Mouse (Mus musculus) MEL (cell line): ENCODE data around the gene Ttll6. TPM values are rescaled to one million over a fixed set of nuclear protein-coding genes. Genes with fewer than 3 reads are reported as not detected.
A peak's percentile ranks its signal among the peaks of the same experiment; 100 is the strongest.

Source experiments
- DNase-seq: peaks from one replicate; pipeline ENCODE4 v3.0.0; 2011; ENCODE audit warnings: low read depth, low spot score
- H3K27ac ChIP-seq: 2 replicates; pipeline ENCODE4 v1.5.1; 2012; ENCODE audit warnings: low read depth, mild to moderate bottlenecking, control low read depth, low read length, moderate library complexity; ENCODE audit not compliant: control insufficient read depth
- H3K27me3 ChIP-seq, 2 experiments: fragments of 150-350 bp in 1 of 2; sonication (generic) in 1 of 2; 2 replicates each; pipeline ENCODE4 v1.6.1; 2012; ENCODE audit warnings: low read length in 2 of 2, mild to moderate bottlenecking in 2 of 2, improper control_type of control experiment in 1 of 2, moderate library complexity in 1 of 2; ENCODE audit not compliant: insufficient read depth in 2 of 2, control insufficient read depth in 1 of 2
- H3K36me3 ChIP-seq, 2 experiments: 2 replicates each; pipeline ENCODE4 v1.6.1; 2012 to 2014; ENCODE audit warnings: low read length in 2 of 2, improper control_type of control experiment in 1 of 2, inconsistent platforms in 1 of 2, mild to moderate bottlenecking in 1 of 2; ENCODE audit not compliant: insufficient read depth in 2 of 2, control insufficient read depth in 1 of 2
- H3K4me1 ChIP-seq, 2 experiments: fragments of 150-350 bp in 1 of 2; sonication (generic) in 1 of 2; 2 replicates each; pipeline ENCODE4 v1.6.1; 2012; ENCODE audit warnings: low read length in 2 of 2, improper control_type of control experiment in 1 of 2, mild to moderate bottlenecking in 1 of 2; ENCODE audit not compliant: insufficient read depth in 2 of 2, control insufficient read depth in 1 of 2
- H3K4me3 ChIP-seq, 2 experiments: fragments of 150-350 bp in 1 of 2; sonication (generic) in 1 of 2; 2 replicates each; pipeline ENCODE4 v1.5.1; 2012; ENCODE audit warnings: low read depth in 2 of 2, low read length in 2 of 2, mild to moderate bottlenecking in 2 of 2, moderate library complexity in 2 of 2, control low read depth in 1 of 2, improper control_type of control experiment in 1 of 2; ENCODE audit not compliant: control insufficient read depth in 1 of 2, insufficient read depth in 1 of 2
- H3K79me2 ChIP-seq: 2 replicates; pipeline ENCODE4 v1.6.1; 2012; ENCODE audit warnings: mild to moderate bottlenecking, low read length, moderate library complexity; ENCODE audit not compliant: control insufficient read depth, poor library complexity, insufficient read depth
- H3K9ac ChIP-seq: 2 replicates; pipeline ENCODE4 v1.6.1; 2012; ENCODE audit warnings: low read depth, mild to moderate bottlenecking, control low read depth, low read length, moderate library complexity; ENCODE audit not compliant: control insufficient read depth, poor library complexity, severe bottlenecking
- H3K9me3 ChIP-seq: fragments of 150-350 bp; sonication (generic); replicated peaks from 2 replicates; pipeline ENCODE4 v1.6.1; 2012; ENCODE audit warnings: mild to moderate bottlenecking, low read length, improper control_type of control experiment, moderate library complexity; ENCODE audit not compliant: insufficient read depth
- BHLHE40 ChIP-seq: IDR thresholded peaks from 2 replicates; pipeline ENCODE4 v1.6.1; 2012; ENCODE audit warnings: low read depth, mild to moderate bottlenecking, inconsistent platforms, low read length, improper control_type of control experiment, borderline replicate concordance
- CHD1 ChIP-seq: IDR thresholded peaks from 2 replicates; pipeline ENCODE4 v1.6.1; 2012; ENCODE audit warnings: low read depth, mild to moderate bottlenecking, inconsistent platforms, low read length, improper control_type of control experiment
- E2F4 ChIP-seq: IDR thresholded peaks from 2 replicates; pipeline ENCODE4 v1.6.1; 2011; ENCODE audit warnings: low read depth, low read length, improper control_type of control experiment, borderline replicate concordance
- ELF1 ChIP-seq: IDR thresholded peaks from 2 replicates; pipeline ENCODE4 v1.6.1; 2014; ENCODE audit warnings: low read depth, mild to moderate bottlenecking, inconsistent platforms, low read length, improper control_type of control experiment, moderate library complexity
- EP300 ChIP-seq, 2 experiments: IDR thresholded peaks; 2 replicates each; pipeline ENCODE4 v1.6.1; 2011; ENCODE audit warnings: improper control_type of control experiment in 2 of 2, low read length in 2 of 2, low read depth in 1 of 2, mild to moderate bottlenecking in 1 of 2
- ETS1 ChIP-seq: IDR thresholded peaks from 2 replicates; pipeline ENCODE4 v1.6.1; 2012; ENCODE audit warnings: low read depth, mild to moderate bottlenecking, inconsistent platforms, low read length, improper control_type of control experiment, moderate library complexity
- HCFC1 ChIP-seq: IDR thresholded peaks from 2 replicates; pipeline ENCODE4 v1.6.1; 2012; ENCODE audit warnings: low read depth, mild to moderate bottlenecking, inconsistent platforms, low read length, improper control_type of control experiment, moderate library complexity
- JUND ChIP-seq: IDR thresholded peaks from 2 replicates; pipeline ENCODE4 v1.6.1; 2011; ENCODE audit warnings: low read depth, mild to moderate bottlenecking, improper control_type of control experiment, low read length
- KAT2A ChIP-seq: conservative IDR thresholded peaks from 2 replicates; pipeline ENCODE4 v1.6.1; 2012; ENCODE audit warnings: low read depth, low read length, improper control_type of control experiment, inconsistent platforms
- MAFK ChIP-seq: IDR thresholded peaks from 2 replicates; pipeline ENCODE4 v1.6.1; 2011; ENCODE audit warnings: low read depth, mild to moderate bottlenecking, low read length, improper control_type of control experiment, borderline replicate concordance
- MAZ ChIP-seq: IDR thresholded peaks from 2 replicates; pipeline ENCODE4 v1.6.1; 2012; ENCODE audit warnings: low read depth, mild to moderate bottlenecking, inconsistent platforms, low read length, improper control_type of control experiment
- MEF2A ChIP-seq: IDR thresholded peaks from 2 replicates; pipeline ENCODE4 v1.6.1; 2014; ENCODE audit warnings: low read depth, mild to moderate bottlenecking, inconsistent platforms, low read length, improper control_type of control experiment; ENCODE audit not compliant: poor library complexity, insufficient replicate concordance, severe bottlenecking; ENCODE audit errors: extremely low read depth
- MYB ChIP-seq: IDR thresholded peaks from 2 replicates; pipeline ENCODE4 v1.6.1; 2011; ENCODE audit warnings: mild to moderate bottlenecking, low read depth, low read length, improper control_type of control experiment
- MYC ChIP-seq: IDR thresholded peaks from 2 replicates; pipeline ENCODE4 v1.6.1; 2011; ENCODE audit warnings: low read depth, mild to moderate bottlenecking, low read length, improper control_type of control experiment, moderate library complexity
- POLR2A ChIP-seq, 2 experiments: IDR thresholded peaks; 2 replicates each; pipeline ENCODE4 v1.6.1; 2011 to 2012; ENCODE audit warnings: low read length in 2 of 2, mild to moderate bottlenecking in 2 of 2, control low read depth in 1 of 2, improper control_type of control experiment in 1 of 2, low read depth in 1 of 2, moderate library complexity in 1 of 2; ENCODE audit not compliant: control insufficient read depth in 1 of 2, insufficient read depth in 1 of 2, poor library complexity in 1 of 2
- POLR2AphosphoS2 ChIP-seq: IDR thresholded peaks from 2 replicates; pipeline ENCODE4 v1.6.1; 2011; ENCODE audit warnings: low read length, improper control_type of control experiment
- POLR2AphosphoS5 ChIP-seq: IDR thresholded peaks from 2 replicates; pipeline ENCODE4 v1.6.1; 2012; ENCODE audit warnings: low read depth, borderline replicate concordance, mild to moderate bottlenecking, inconsistent platforms, low read length, moderate library complexity, mixed read lengths
- RAD21 ChIP-seq: IDR thresholded peaks from 2 replicates; pipeline ENCODE4 v1.6.1; 2011; ENCODE audit warnings: mild to moderate bottlenecking, low read depth, low read length, improper control_type of control experiment
- RCOR1 ChIP-seq: IDR thresholded peaks from 2 replicates; pipeline ENCODE4 v1.6.1; 2012; ENCODE audit warnings: low read depth, mild to moderate bottlenecking, inconsistent platforms, low read length, improper control_type of control experiment
- SIN3A ChIP-seq: IDR thresholded peaks from 2 replicates; pipeline ENCODE4 v1.6.1; 2012; ENCODE audit warnings: low read length, improper control_type of control experiment, inconsistent platforms
- TAL1 ChIP-seq: IDR thresholded peaks from 2 replicates; pipeline ENCODE4 v1.6.1; 2012; ENCODE audit warnings: mild to moderate bottlenecking, inconsistent platforms, low read length, moderate library complexity, mixed read lengths
- TCF12 ChIP-seq: IDR thresholded peaks from 2 replicates; pipeline ENCODE4 v1.6.1; 2014; ENCODE audit warnings: low read depth, mild to moderate bottlenecking, inconsistent platforms, low read length, improper control_type of control experiment, moderate library complexity
- UBTF ChIP-seq: IDR thresholded peaks from 2 replicates; pipeline ENCODE4 v1.6.1; 2012; ENCODE audit warnings: low read depth, mild to moderate bottlenecking, inconsistent platforms, low read length, improper control_type of control experiment, moderate library complexity, borderline replicate concordance; ENCODE audit not compliant: insufficient read depth
- USF2 ChIP-seq, 2 experiments: IDR thresholded peaks; 2 replicates each; pipeline ENCODE4 v1.6.1; 2011 to 2012; ENCODE audit warnings: improper control_type of control experiment in 2 of 2, low read length in 2 of 2, borderline replicate concordance in 1 of 2, inconsistent platforms in 1 of 2, low read depth in 1 of 2, mild to moderate bottlenecking in 1 of 2; ENCODE audit not compliant: insufficient read depth in 1 of 2
- ZC3H11A ChIP-seq: IDR thresholded peaks from 2 replicates; pipeline ENCODE4 v1.6.1; 2012; ENCODE audit warnings: low read depth, mild to moderate bottlenecking, inconsistent platforms, low read length, improper control_type of control experiment
- ZNF384 ChIP-seq: IDR thresholded peaks from 2 replicates; pipeline ENCODE4 v1.6.1; 2012; ENCODE audit warnings: low read depth, mild to moderate bottlenecking, inconsistent platforms, low read length, improper control_type of control experiment
- polyA plus RNA-seq, 2 experiments: library from polyadenylated mRNA; stranded (reverse) in 1 of 2; unstranded in 1 of 2; fragments of >175 nt in 1 of 2; fragments of >200 nt in 1 of 2; gene quantifications; 2 replicates each; pipeline versions ENCODE4 v1.2.1 to v1.2.4; 2012; ENCODE audit warnings: low replicate concordance in 2 of 2, low read depth in 1 of 2; ENCODE audit not compliant: insufficient read length in 2 of 2, insufficient read depth in 1 of 2, missing spikeins in 1 of 2
- total RNA-seq: library from RNA; depleted of rRNA; stranded (reverse); fragments of 300-350 nt; gene quantifications from 2 replicates; pipeline ENCODE4 v1.2.3, GENCODE M21; 2012

Gene Ttll6
- total and polyA plus RNA-seq, 3 experiments: 0.03 TPM; not detected in 2

GRCm38 (mm10) chr11:96202401-96203081 lies 69.0 kb downstream of the Ttll6 start:
- TF ChIP-seq UBTF (no peak), MYC (0 out of 2 replicates have a peak, but pooled peaks have one; percentile 34), TCF12 (0 out of 2 replicates have a peak, but pooled peaks have one; percentile 30), ZC3H11A (no peak), MAZ (no peak), HCFC1 (0 out of 2 replicates have a peak, but pooled peaks have one; percentile 21), SIN3A (no peak), E2F4 (peak; percentile 37; the same call in 1 of the 2 replicates)
- no peaks in the 10 kb centered on the region for H3K27me3 ChIP-seq
- H3K79me2 ChIP-seq: peaks cover 12% of the 10 kb centered on the region
- peaks cover 5 to 18% of the 10 kb centered on the region in 2 experiments; a peak in 3 of 4 replicates for H3K4me1 ChIP-seq
- H3K27ac ChIP-seq: peak overlapping the region; percentile 95
- H3K4me3 ChIP-seq: peak overlapping the region; percentile 78 to 88
- H3K9me3 ChIP-seq: no peaks in the 10 kb centered on the region
- DNase-seq: peak; percentile 81
- H3K36me3 ChIP-seq: peaks cover 0 to 16% of the 10 kb centered on the region in 2 experiments; a peak in 2 of 4 replicates
- peak overlapping the region; percentile 93 for H3K9ac ChIP-seq

- peaks cover 0 to 16% of the 10 kb centered on the region in 2 experiments; a peak in 2 of 4 replicates for H3K36me3 ChIP-seq
- no peaks in the 10 kb centered on the region for H3K27me3 ChIP-seq
- DNase-seq: peak; percentile 90
- peak overlapping the region; percentile 93 for H3K9ac ChIP-seq
- no peaks in the 10 kb centered on the region for H3K9me3 ChIP-seq
- H3K27ac ChIP-seq: peak overlapping the region; percentile 95
- peaks cover 5 to 18% of the 10 kb centered on the region in 2 experiments; a peak in 3 of 4 replicates for H3K4me1 ChIP-seq
- H3K79me2 ChIP-seq: peaks cover 12% of the 10 kb centered on the region
- H3K4me3 ChIP-seq: peak overlapping the region; percentile 78 to 88
- TF ChIP-seq HCFC1: peak; percentile 55
- TF ChIP-seq POLR2A (IDR thresholded peaks at IDR 0.05; ENCODE audit: control insufficient read depth in 1 of 2, insufficient read depth in 1 of 2, low read depth in 1 of 2, low read length in 2 of 2, poor library complexity in 1 of 2): peak; percentile 27 to 69; a peak in 2 of 4 replicates
- peak; percentile 90 for TF ChIP-seq MYC
- TF ChIP-seq JUND: no peak
- no peak for TF ChIP-seq E2F4
- TF ChIP-seq TAL1: no peak
- TF ChIP-seq MEF2A: 0 out of 2 replicates have a peak, but pooled peaks have one; percentile 13
- TF ChIP-seq CHD1: peak; percentile 87
- no peak for TF ChIP-seq MAFK
- TF ChIP-seq ETS1: peak; percentile 75
- no peak for TF ChIP-seq ZC3H11A
- no peak for TF ChIP-seq KAT2A
- no peak for TF ChIP-seq POLR2AphosphoS5
- TF ChIP-seq RCOR1: peak; percentile 26; the same call in 1 of the 2 replicates
- TF ChIP-seq USF2 (IDR thresholded peaks at IDR 0.05; ENCODE audit: borderline replicate concordance in 1 of 2, insufficient read depth in 1 of 2, low read depth in 1 of 2, low read length in 2 of 2): no peak
- peak in 1 of 2 experiments; percentile 18; a peak in 1 of 4 replicates for TF ChIP-seq EP300 (IDR thresholded peaks at IDR 0.05; ENCODE audit: low read depth in 1 of 2, low read length in 2 of 2)
- no peak; the same call in 1 of the 2 replicates for TF ChIP-seq ZNF384
- peak; percentile 77; the same call in 1 of the 2 replicates for TF ChIP-seq UBTF
- peak; percentile 65; the same call in 1 of the 2 replicates for TF ChIP-seq SIN3A
- TF ChIP-seq BHLHE40: peak; percentile 69; the same call in 1 of the 2 replicates
- TF ChIP-seq MYB: no peak
- peak; percentile 43; the same call in 1 of the 2 replicates for TF ChIP-seq POLR2AphosphoS2
- no peak for TF ChIP-seq ELF1
- no peak for TF ChIP-seq RAD21
These were observed 69.7 kb downstream of the Ttll6 start for GRCm38 (mm10) chr11:96203182-96203788.
